Mouse (Mus musculus) monocyte, adult 5-6 weeks (primary cell): ENCODE data around the gene Mrps7. TPM values are rescaled to one million over a fixed set of nuclear protein-coding genes. Genes with fewer than 3 reads are reported as not detected.

Experiments used
- ATAC-seq: fragments of 153-309, 156-312 bp; replicated peaks from 2 replicates; pipeline ENCODE4 v1.8.0; 2017; ENCODE audit warnings: mild to moderate bottlenecking; ENCODE audit not compliant: low TSS enrichment, insufficient number of reproducible peaks, severe bottlenecking, poor library complexity, low FRiP score
- total RNA-seq: library from RNA; stranded (forward); fragments of 200-1000, 200-491, 200-594 nt; gene quantifications from 3 replicates; pipeline ENCODE4 v1.2.3, GENCODE M21; 2017

Mrps7 gene
- total RNA-seq, 1 experiment from 2014 or later: 30.1 TPM

DNA sequence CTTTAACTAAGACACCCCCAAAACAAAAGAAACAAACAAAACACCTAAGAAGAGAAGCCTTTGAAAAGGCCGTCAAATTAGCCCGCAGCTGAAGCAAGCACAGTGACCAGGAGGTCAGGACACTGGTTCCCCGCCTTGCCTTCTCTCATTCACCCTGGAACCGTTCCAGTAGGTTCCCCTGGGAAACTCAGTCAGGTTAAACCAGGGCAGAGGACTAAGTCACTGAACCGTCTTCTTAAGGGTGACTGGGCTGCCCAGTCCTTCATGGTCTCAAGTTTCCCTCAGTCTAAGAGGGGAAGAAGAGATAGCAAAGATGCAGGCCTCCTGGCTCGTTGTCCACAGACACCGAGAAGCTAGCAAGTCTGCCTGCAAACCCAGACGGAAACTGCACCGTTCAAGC, 22.2 kb downstream of the Mrps7 start:
- ATAC-seq: no peak

DNA sequence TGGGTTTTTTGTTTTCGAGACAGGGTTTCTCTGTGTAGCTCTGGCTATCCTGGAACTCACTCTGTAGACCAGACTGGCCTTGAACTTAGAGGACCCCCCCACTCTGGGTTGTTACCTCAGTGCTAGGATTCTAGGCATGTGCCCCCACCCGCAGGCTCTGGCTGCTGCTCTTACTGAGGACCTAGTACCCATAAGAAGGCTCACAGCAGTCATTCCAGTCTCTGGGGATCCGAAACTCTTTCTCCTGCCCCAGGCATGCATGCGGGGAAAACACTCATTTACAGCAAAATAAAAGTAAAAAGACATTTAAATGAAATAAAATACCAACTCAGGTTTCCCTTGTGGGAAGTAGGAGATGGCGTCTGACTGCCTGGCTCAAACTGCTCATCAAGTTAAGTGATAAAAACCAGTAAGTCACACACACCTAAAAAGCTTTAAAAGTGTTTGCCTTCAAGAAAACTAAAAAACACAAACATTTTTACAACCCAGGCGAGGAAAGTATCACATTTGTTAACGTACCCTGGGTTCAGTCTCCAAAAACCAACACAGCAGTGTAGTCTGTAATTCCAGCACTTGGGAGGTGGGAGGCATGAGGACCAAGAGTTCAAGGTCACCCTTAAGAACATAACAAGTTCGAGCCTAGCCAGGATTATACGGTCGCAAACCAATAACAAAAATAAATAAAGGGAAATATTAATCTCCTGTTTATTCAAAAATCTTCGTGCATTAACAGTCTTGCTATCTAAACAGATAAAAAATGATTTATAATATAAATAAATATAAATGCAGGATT, 23.3 kb downstream of the Mrps7 start:
- ATAC-seq: no peak

DNA sequence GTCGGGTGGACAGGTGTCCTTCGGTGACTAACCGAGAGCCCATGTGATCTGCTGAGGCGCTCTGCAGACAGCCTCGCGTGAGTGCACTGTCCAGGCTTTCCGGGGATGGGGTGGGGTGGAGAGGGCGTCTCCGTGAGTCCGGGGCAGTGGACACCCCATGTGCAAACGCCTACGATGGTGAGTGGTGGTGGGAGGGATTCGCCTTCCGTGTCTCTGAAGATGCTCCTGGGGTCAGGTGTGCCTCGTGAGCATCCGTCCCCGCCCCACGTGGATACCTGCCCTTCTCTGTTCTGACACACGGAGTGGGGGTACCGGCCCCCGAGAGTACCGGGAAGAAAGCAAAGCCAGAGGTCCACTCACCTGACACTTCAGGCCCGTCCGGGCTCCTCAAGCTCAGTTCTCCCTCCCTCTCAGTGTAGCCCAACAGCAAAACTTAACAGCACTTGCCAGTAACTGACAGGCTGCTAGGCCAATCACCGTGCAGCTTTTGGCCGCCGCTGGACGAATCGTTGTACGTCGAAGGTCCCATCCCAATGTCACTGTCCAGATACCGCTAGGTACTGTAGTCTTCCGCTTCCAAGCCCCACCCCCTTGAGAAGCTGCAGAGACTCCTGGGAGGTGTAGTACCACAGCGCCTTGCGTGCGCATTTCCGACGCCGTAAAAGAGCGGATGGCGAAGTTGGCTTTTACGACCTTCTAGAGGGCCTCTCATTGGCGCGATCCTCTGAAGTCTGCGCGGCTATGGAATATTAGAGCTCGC, 24.2 kb downstream of the Mrps7 start, which contains the start of gene Slc25a19:
TSS of gene Slc25a19 (minus strand) at position 591 of the 760 bp plus-strand sequence.
- ATAC-seq: peak; percentile 91

DNA sequence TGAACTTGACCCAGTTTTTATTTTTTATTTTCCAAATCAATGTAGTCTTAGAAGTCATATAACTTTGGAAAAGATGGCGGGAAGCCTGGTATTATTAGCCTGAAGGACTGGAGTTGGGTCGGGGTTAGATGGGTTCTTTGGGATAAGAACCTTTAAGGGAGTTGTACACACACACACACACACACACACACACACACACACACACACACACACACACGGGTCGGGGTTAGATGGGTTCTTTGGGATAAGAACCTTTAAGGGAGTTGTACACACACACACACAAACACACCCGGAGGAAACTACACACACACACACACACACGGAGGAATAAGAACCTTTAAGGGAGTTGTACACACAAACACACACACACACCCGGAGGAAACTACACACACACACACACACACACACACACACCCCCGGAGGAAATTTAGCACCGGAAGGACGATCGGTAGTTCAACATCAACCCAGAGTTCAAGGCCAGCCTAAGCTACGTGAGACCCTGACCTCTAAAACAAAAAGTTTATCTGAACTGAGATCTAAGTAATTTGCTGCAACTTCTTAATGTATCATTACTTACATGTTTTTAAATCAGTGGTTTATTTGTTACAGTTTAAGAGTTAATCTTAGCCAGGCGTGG, 24.9 kb downstream of the Mrps7 start:
- ATAC-seq: no peak

DNA sequence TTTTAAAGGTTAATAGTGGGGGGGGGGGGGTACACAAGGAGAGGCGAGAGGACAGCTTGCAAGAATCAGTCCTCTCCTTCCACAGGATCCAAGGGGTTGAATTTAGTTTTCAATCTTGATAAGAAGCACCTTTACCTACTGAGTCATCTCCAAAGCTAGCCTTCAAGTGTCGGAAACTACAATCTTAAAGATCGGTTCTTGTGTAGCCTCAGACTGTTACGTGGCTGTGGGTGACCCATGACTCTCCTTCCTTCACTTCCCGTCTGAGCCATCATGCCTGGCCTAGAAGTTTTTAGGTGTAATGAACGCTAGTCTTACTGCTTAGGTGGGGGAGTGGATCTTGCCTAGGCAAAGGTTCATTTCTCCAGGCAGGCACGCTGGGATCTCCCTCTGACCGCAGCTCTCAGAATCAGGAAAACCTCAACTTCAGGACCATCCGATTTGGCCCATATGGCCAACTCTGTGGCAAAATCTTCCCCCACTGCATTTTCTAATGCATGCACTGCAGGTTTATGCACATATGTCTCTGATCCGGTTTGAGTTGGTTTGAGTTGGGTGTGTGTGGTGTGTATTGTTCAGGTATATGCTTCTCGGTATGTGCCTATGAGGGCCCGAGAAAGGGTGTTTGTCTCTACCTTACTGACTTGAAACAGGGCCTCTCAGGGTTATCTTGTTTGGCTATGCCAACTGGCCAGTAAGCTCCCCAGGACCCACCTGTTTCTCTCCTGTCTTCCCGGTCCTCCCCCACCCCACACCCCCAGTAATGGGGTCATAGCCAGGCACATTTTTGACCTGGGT, 26.2 kb downstream of the Mrps7 start:
- no peak for ATAC-seq

DNA sequence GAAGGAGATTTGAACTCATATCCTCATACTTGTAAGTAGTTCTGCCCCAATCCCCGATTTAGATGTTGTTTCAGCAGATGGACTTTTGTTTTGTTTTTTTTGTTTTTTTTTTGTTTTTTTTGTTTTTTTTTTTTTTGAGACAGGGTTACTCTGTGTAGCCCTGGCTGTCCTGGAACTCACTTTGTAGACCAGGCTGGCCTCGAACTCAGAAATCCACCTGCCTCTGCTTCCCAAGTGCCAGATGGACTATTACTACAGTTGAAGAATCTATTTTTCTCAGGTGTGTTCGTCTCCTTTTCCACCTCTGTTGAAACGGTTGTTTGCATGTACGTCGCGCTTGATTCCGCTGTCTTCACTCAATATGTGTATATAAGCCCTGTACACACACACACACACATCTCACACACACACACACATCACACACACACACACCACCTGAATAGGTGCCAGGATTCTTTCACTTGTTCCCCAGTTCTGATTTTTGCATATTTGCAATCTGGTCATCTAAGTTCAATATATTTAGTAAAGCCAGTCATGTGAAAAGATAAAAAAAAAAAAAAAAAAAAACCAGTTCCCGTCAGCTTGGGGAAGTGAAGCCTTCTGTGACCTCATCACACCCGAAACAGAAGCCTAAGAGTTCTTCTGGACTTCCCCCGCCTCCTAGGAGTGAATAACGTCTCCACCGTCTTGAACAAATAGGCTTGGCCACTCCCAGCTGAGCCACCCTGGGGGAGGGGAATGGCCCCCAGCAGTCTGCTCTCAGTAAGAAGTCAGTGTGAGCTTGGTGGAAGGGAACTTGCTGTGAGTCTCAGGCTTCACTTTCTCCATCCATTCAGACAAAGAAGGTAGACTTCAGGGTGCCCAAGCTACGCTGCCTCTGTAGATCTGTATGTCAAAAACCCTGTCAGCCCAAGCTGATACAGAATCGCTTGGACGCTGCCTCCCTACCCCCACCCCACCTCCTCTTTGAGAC, 27.1 kb downstream of the Mrps7 start:
- ATAC-seq: peak; percentile 76

DNA sequence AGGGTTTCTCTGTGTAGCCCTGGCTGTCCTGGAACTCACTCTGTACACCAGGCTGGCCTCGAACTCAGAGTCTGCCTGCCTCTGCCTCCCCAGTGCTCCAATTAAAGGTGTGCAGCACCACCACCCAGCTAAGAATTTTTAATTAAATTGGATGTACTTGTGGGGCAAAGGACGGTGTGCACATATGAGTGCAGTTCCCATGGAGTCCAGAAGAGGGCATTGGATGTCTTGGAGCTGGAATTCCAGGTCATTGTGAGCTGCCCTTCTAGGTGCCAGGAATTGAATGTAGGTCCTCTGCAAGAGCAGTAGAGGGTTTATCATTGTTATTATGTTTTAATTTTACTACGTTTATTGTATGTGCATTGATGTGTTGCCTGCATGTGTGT, 27.8 kb downstream of the Mrps7 start:
- no peak for ATAC-seq

DNA sequence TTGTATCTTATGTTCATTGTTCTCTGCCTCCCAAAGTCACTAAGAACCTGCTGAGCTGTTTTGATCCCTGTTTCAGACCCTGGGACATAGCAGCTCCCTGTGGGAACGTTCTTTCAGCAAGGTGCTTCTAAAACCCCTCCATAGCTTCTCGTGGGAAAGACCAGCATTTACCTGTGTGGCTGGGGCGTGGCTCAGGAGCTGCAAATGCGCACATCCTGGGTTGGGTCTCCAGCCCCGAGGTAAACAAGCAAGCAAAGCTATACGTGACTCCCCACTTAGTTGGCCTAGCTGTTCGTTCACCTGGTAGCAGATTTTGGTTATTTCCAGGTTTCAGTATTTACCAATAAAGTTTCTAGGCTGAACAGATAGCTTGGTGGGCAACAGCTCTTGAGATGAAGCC, 28.5 kb downstream of the Mrps7 start:
- ATAC-seq: no peak

DNA sequence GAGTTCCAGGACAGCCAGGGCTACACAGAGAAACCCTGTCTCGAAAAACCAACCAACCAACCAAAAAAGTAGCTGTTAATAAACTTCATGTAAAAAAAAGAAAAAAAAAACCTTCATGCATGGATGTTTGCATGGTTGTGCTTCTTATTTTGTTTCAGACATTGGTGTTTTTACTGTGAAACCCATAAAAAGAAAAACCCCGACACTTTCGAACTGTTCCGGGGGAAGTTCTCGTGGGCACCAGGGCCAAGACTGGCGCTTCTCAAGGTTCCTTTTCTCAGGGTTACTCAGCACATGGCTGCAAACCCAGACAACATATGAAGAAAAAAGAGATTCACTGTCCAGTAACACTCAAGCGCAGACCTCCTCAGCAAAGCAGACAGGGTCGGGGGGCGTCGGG, 29.1 kb downstream of the Mrps7 start:
- ATAC-seq: no peak

DNA sequence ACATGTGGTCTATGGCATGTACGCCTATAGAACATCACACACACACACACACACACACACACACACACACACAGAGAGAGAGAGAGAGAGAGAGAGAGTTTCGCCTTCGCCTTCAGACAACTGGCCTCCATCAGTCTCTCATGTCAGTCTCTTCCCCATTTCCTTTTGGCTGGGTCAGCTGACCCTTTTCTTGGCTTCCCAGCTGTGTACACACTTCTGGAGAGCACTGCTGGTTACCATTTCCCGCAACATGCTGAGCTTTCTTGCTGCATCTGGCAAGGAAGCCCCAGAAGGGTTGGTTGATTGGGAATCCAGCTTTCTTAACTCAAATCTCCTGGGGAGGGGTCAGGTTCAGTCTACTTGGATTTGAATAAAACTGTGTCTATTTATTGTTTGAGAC, 30.4 kb downstream of the Mrps7 start:
- no peak for ATAC-seq

DNA sequence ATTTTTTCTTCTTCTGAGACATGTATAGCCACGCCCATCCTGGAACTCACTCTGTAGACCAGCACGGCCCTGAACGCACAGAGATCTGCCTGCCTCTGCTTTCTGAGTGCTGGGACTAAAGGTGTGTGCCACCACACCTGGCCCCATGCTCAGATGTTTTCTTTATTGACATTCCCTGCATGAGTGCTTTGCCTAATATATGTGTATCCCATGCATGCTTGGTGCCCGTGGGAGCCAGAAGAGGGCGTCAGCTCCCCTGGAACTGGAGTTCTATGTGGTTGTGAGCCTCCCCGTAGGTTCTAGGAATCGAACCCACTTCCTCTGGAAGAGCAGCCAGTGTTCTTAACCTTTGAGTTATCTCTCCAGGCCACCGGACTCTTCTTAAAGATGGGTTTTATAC, 31.3 kb downstream of the Mrps7 start:
- ATAC-seq: no peak

DNA sequence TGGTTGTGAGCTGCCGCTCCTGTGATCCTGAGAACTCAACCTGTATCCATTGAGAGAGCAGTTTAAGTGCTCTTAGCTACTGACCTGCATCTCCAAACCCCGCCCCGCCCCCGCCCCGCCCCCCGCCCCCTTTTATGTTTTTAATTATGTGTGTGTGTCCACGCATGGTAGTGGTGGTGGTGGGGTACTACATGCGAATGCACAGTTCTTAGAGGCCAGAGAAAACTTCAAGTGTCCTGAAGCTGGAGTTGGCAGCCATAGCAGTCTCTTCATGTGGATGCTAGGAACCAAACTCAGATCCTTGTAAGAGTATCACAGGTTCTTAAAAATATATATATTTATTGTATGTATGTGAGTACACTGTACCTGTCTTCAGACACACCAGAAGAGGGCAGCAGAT, 31.8 kb downstream of the Mrps7 start:
- no peak for ATAC-seq

DNA sequence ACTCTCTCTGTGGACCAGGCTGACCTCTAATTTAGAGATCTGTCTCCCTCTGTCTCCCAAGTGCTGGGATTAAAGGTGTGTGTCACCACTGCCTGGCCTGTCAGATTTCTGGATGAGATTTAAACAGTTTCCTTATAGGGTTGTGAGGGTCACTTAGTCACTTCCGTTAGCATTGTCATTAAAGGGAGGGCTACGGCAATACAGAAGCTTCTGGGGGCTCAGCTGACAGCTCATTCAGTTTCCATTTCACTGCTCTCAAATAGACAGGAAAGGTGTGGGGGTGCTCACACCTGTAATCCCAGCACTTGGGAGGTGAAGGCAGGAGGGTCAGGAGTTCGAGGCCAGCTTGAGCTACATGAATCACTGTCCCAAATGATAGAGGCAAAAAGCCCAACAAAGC, 33.2 kb downstream of the Mrps7 start:
- ATAC-seq: no peak

DNA sequence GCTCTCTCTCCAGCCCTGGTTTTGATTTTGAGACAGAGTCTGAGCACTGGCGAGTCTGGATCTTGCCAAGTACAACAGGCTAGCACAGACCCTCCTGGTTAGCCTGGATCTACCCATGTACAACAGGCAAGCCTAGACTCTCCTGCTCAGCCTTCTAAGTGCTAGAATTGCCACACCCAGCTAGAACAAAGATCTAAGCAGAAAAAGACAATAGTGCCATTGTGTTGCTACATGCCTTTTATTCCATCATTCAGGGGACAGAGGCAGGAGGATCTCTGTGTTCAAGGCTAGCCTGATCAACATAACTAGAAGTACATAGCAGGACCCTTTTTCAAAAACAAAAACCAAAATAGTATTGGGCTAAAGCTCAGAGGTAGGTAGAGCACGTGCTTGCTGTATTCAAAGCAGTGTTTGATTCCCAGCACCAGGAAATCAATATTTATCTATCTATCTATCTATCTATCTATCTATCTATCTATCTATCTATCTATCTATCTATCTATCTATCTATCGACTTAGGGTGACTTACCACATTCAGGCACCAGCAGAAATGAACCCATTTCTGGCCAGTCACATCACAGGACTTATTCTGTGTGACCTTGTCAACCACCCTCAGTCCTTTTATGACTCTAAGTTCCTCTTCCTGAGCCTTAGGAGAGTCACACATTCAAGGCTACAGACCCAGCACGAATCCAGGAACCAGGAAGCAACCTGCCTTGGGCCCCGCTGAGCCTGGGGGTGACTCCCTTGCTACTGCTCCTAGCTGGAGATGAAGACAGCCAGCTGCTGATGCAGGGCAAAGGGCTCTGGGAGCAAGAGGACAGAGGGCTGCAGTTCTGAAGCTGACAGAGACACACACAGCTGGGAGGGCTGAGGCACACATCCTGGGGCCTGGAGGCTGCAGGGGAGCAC, 35.0 kb downstream of the Mrps7 start:
- peak; percentile 67 for ATAC-seq

DNA sequence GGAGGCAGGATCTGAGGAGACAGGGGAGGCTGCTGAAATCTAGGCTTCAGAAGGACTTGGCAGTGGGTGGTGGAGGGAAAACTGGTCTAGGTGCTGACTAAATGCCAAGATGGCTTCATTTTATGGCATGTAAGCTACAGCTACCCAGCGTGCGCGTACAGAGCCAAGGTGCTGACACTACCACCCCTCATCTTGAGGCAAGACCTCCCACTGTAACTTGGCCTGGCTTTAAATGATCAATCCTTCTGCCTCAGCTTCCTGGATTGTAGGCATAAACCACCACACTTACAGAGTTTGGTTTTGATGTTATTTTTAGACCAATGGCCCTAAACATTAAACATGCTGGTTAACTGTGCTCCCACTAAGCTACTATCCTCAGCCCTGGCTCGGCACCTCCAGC, 35.8 kb downstream of the Mrps7 start:
- ATAC-seq: no peak

DNA sequence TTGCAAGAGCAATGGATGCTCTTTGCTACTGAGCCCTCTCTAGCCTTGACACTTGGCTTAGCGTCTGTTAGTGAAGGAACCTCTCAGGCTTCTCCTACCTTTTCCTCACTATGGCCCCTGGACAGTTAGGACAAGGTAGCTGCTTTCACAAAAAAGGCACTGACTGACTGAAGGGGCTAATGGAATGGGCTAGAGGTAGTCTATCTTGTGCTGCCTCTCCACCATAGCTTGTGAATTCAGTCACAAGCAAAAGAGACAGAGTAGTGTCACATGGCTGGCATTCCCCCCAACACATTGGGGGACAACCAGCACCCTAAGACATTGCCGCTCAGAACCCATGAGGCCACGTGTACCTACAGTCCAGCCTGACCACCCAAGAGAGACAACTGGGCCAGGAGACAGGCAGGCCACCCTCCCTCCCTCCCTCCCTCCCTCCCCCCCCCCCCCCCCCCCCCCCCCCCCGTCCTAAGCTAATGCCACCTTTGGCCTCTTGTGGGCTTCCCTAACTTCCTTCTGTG, 36.6 kb downstream of the Mrps7 start:
- ATAC-seq: no peak
